Mouse (Mus musculus) midbrain, embryonic 10.5 days (tissue): ENCODE results near the gene Trdmt1. TPM values are rescaled to one million over a fixed set of nuclear protein-coding genes. Genes with fewer than 3 reads are reported as not detected.
A peak's percentile ranks its signal among the peaks of the same experiment; 100 is the strongest.

ENCODE experiments used
- DNase-seq: peaks from one replicate; pipeline ENCODE4 v3.0.0-alpha.2; 2017; ENCODE audit warnings: low spot score
- H3K27ac ChIP-seq: fragments of 300-500 bp; sonication (generic); replicated peaks from 2 replicates; pipeline ENCODE4 v1.5.1; 2016; ENCODE audit warnings: mild to moderate bottlenecking
- H3K27me3 ChIP-seq: fragments of 300-500 bp; sonication (generic); 2 replicates; pipeline ENCODE4 v1.6.1; 2016; ENCODE audit warnings: low read depth, mild to moderate bottlenecking; ENCODE audit not compliant: poor library complexity, severe bottlenecking
- H3K36me3 ChIP-seq: fragments of 300-500 bp; sonication (generic); 2 replicates; pipeline ENCODE4 v1.6.1; 2016; ENCODE audit warnings: mild to moderate bottlenecking, moderate library complexity
- H3K4me1 ChIP-seq: fragments of 300-500 bp; sonication (generic); 2 replicates; pipeline ENCODE4 v1.6.1; 2016
- H3K4me3 ChIP-seq: fragments of 300-500 bp; sonication (generic); 2 replicates; pipeline ENCODE4 v1.5.1; 2016; ENCODE audit warnings: mild to moderate bottlenecking, moderate library complexity
- H3K9me3 ChIP-seq: fragments of 300-500 bp; sonication (generic); replicated peaks from 2 replicates; pipeline ENCODE4 v1.6.1; 2016; ENCODE audit warnings: mild to moderate bottlenecking
- WGBS: fragments of 180-500 bp; shearing (Covaris S2); methylation state at CpG from one replicate; pipeline ENCODE4 v1.1.7; 2016; 5-methylcytosine and 5-hydroxymethylcytosine counted together
- polyA plus RNA-seq: library from polyadenylated mRNA; unstranded; fragments of >200 nt; fragmentation: Nextera tagmentation; extraction: Ambion mirVana; gene quantifications from 2 replicates; pipeline ENCODE4 v1.2.1, GENCODE M21; 2016

The Trdmt1 gene
- polyA plus RNA-seq, 1 experiment from 2014 or later, result 9.5 TPM

- H3K27ac ChIP-seq, result no peak overlapping the region
- H3K9me3 ChIP-seq, result no peaks in the 10 kb centered on the region
- WGBS, result 75% methylated on average over 8 of the region's 8 CpGs
- H3K27me3 ChIP-seq, result no peaks in the 10 kb centered on the region
- peaks cover 14% of the 10 kb centered on the region for H3K4me1 ChIP-seq
- no peak overlapping the region for H3K4me3 ChIP-seq
- H3K36me3 ChIP-seq, result peaks cover 9% of the 10 kb centered on the region
- no peak for DNase-seq
Measured at GRCm38 (mm10) chr2:13522106-13522505, 22.4 kb downstream of the Trdmt1 start.

- peaks cover 9% of the 10 kb centered on the region for H3K36me3 ChIP-seq
- H3K27ac ChIP-seq, result peak overlapping the region; percentile 23; the same call in 1 of the 2 replicates
- 40% methylated on average over 4 of the region's 4 CpGs for WGBS
- no peak overlapping the region for H3K4me3 ChIP-seq
- no peak for DNase-seq
- H3K27me3 ChIP-seq, result no peaks in the 10 kb centered on the region
- peaks cover 13% of the 10 kb centered on the region for H3K4me1 ChIP-seq
- H3K9me3 ChIP-seq, result no peaks in the 10 kb centered on the region
Measured at GRCm38 (mm10) chr2:13514949-13515348, 29.5 kb downstream of the Trdmt1 start.

GRCm38 (mm10) chr2:13502717-13503116 lies 41.8 kb downstream of the Trdmt1 start:
- no peak overlapping the region for H3K4me3 ChIP-seq
- H3K27me3 ChIP-seq, result no peaks in the 10 kb centered on the region
- no peak overlapping the region for H3K27ac ChIP-seq
- no peaks in the 10 kb centered on the region for H3K36me3 ChIP-seq
- H3K9me3 ChIP-seq, result no peaks in the 10 kb centered on the region
- peak; percentile 9 for DNase-seq
- peaks cover 21% of the 10 kb centered on the region for H3K4me1 ChIP-seq
- WGBS, result 94% methylated on average over 2 of the region's 2 CpGs

GRCm38 (mm10) chr2:13501553-13501952 lies 42.9 kb downstream of the Trdmt1 start:
- no peaks in the 10 kb centered on the region for H3K27me3 ChIP-seq
- peak overlapping the region; percentile 64 for H3K27ac ChIP-seq
- H3K9me3 ChIP-seq, result no peaks in the 10 kb centered on the region
- peaks cover 27% of the 10 kb centered on the region for H3K4me1 ChIP-seq
- no peak overlapping the region for H3K4me3 ChIP-seq
- DNase-seq, result no peak
- 31% methylated on average over 5 of the region's 5 CpGs for WGBS
- no peaks in the 10 kb centered on the region for H3K36me3 ChIP-seq

- WGBS, result 48% methylated on average over 5 of the region's 5 CpGs
- H3K27ac ChIP-seq, result peak overlapping the region; percentile 64
- H3K4me1 ChIP-seq, result peaks cover 27% of the 10 kb centered on the region
- no peaks in the 10 kb centered on the region for H3K36me3 ChIP-seq
- no peaks in the 10 kb centered on the region for H3K9me3 ChIP-seq
- H3K27me3 ChIP-seq, result no peaks in the 10 kb centered on the region
- H3K4me3 ChIP-seq, result no peak overlapping the region
- peak; percentile 49 for DNase-seq
Measured at GRCm38 (mm10) chr2:13500298-13500999, 44.0 kb downstream of the Trdmt1 start.

GRCm38 (mm10) chr2:13499196-13499595 lies 45.3 kb downstream of the Trdmt1 start:
- H3K9me3 ChIP-seq, result no peaks in the 10 kb centered on the region
- no peaks in the 10 kb centered on the region for H3K36me3 ChIP-seq
- 88% methylated on average over 7 of the region's 7 CpGs for WGBS
- no peak overlapping the region for H3K4me3 ChIP-seq
- H3K27ac ChIP-seq, result no peak overlapping the region
- no peaks in the 10 kb centered on the region for H3K27me3 ChIP-seq
- peaks cover 27% of the 10 kb centered on the region for H3K4me1 ChIP-seq
- no peak for DNase-seq

GRCm38 (mm10) chr2:13496087-13496486 lies 48.4 kb downstream of the Trdmt1 start:
- DNase-seq, result no peak
- WGBS, result 86% methylated on average over 2 of the region's 2 CpGs
- H3K4me3 ChIP-seq, result no peak overlapping the region
- no peaks in the 10 kb centered on the region for H3K9me3 ChIP-seq
- no peaks in the 10 kb centered on the region for H3K36me3 ChIP-seq
- no peaks in the 10 kb centered on the region for H3K27me3 ChIP-seq
- no peak overlapping the region for H3K27ac ChIP-seq
- peaks cover 30% of the 10 kb centered on the region for H3K4me1 ChIP-seq

- no peaks in the 10 kb centered on the region for H3K27me3 ChIP-seq
- no peaks in the 10 kb centered on the region for H3K9me3 ChIP-seq
- H3K36me3 ChIP-seq, result no peaks in the 10 kb centered on the region
- no peak overlapping the region for H3K4me3 ChIP-seq
- H3K27ac ChIP-seq, result no peak overlapping the region
- peaks cover 25% of the 10 kb centered on the region for H3K4me1 ChIP-seq
- WGBS, result 85% methylated on average over 4 of the region's 4 CpGs
- DNase-seq, result no peak
Measured at GRCm38 (mm10) chr2:13492927-13493326, 51.5 kb downstream of the Trdmt1 start.

GRCm38 (mm10) chr2:13491734-13492133 lies 52.7 kb downstream of the Trdmt1 start, which contains the start of gene Cubn:
Gene Cubn, minus strand, starts transcription at chr2:13491813.
- Histone ChIP-seq H3K36me3 (no peaks in the 10 kb centered on the region), H3K9me3 (no peaks in the 10 kb centered on the region), H3K27me3 (no peaks in the 10 kb centered on the region), H3K4me1 (peaks cover 17% of the 10 kb centered on the region), H3K4me3 (no peak within 1 kb of the TSS), H3K27ac (peak within 1 kb of the TSS; percentile 68)
- peak; percentile 28 for DNase-seq
- 24% methylated on average over 8 of the region's 8 CpGs for WGBS

GRCm38 (mm10) chr2:13490480-13490879 lies 54.0 kb downstream of the Trdmt1 start:
- H3K9me3 ChIP-seq, result no peaks in the 10 kb centered on the region
- 92% methylated on average over 2 of the region's 2 CpGs for WGBS

GRCm38 (mm10) chr2:13486470-13486869 lies 58.0 kb downstream of the Trdmt1 start:
- Histone ChIP-seq H3K4me1 (peaks cover 7% of the 10 kb centered on the region), H3K9me3 (no peaks in the 10 kb centered on the region), H3K27me3 (no peaks in the 10 kb centered on the region), H3K4me3 (no peak overlapping the region), H3K36me3 (no peaks in the 10 kb centered on the region), H3K27ac (no peak overlapping the region)
- DNase-seq, result no peak
- WGBS, result 86% methylated on average over 8 of the region's 8 CpGs

More at GRCm38 (mm10) chr2:13490480-13490879, 54.0 kb downstream of the Trdmt1 start:
- Histone ChIP-seq H3K4me3 (no peak overlapping the region), H3K27me3 (no peaks in the 10 kb centered on the region), H3K36me3 (no peaks in the 10 kb centered on the region), H3K27ac (no peak overlapping the region), H3K4me1 (peaks cover 17% of the 10 kb centered on the region)
- no peak for DNase-seq

- no peak overlapping the region for H3K4me3 ChIP-seq
- no peaks in the 10 kb centered on the region for H3K4me1 ChIP-seq
- no peaks in the 10 kb centered on the region for H3K27me3 ChIP-seq
- no peaks in the 10 kb centered on the region for H3K36me3 ChIP-seq
- H3K27ac ChIP-seq, result no peak overlapping the region
- DNase-seq, result no peak
- WGBS, result 89% methylated on average over 3 of the region's 3 CpGs
- no peaks in the 10 kb centered on the region for H3K9me3 ChIP-seq
Measured at GRCm38 (mm10) chr2:13484566-13484965, 59.9 kb downstream of the Trdmt1 start.

GRCm38 (mm10) chr2:13480744-13481143 lies 63.7 kb downstream of the Trdmt1 start:
- H3K27ac ChIP-seq, result no peak overlapping the region
- no peaks in the 10 kb centered on the region for H3K4me1 ChIP-seq
- H3K4me3 ChIP-seq, result no peak overlapping the region
- no peak for DNase-seq
- H3K36me3 ChIP-seq, result no peaks in the 10 kb centered on the region
- 87% methylated on average over 2 of the region's 2 CpGs for WGBS
- no peaks in the 10 kb centered on the region for H3K9me3 ChIP-seq
- H3K27me3 ChIP-seq, result no peaks in the 10 kb centered on the region
